Mouse (Mus musculus) liver, embryonic 14.5 days (tissue): ENCODE measurements around the gene Tmem39b.

Experiments used
- CTCF ChIP-seq: IDR thresholded peaks from 2 replicates; pipeline ENCODE4 v1.5.1; 2016; ENCODE audit warnings: antibody characterized with exemption, low read depth, control low read depth
- EP300 ChIP-seq: IDR thresholded peaks from 2 replicates; pipeline ENCODE4 v1.6.1; 2016; ENCODE audit warnings: antibody characterized with exemption, low read depth

GRCm38 (mm10) chr4:129741251-129741973, 44.8 kb upstream of the Tmem39b start:
- no peak for TF ChIP-seq CTCF
- no peak for TF ChIP-seq EP300
